Mouse (Mus musculus) layer of hippocampus, adult 6 months (tissue): Measurements from ENCODE around the gene Pdk4. TPM values are rescaled to one million over a fixed set of nuclear protein-coding genes. Genes with fewer than 3 reads are reported as not detected.

Experiments
- long read RNA-seq, 2 experiments: library from polyadenylated mRNA; unstranded; transcript quantifications; one replicate each; pipeline ENCODE4 v2.0.0; 2019 to 2020
- polyA plus RNA-seq: library from polyadenylated mRNA; unstranded; fragments of <200 nt; fragmentation: Nextera tagmentation; gene quantifications from 2 replicates; pipeline ENCODE4 v1.2.3, GENCODE M21; 2021

Pdk4 gene
- 5.7 and 7.2 TPM in 2 replicates for polyA plus RNA-seq
- long read RNA-seq, experiment 1, transcript Pdk4-201 (11 exons, 3,484 nt), result major isoform, 8 of 12 reads
- long read RNA-seq, experiment 1, partial matches to known transcripts, result 0 of 12 reads
- long read RNA-seq, experiment 1, other reads (novel, unspliced or antisense), result 3 of 12 reads
- long read RNA-seq, experiment 2, transcript Pdk4-201 (11 exons, 3,484 nt), result major isoform, 21 of 23 reads
- long read RNA-seq, experiment 2, partial matches to known transcripts, result 1 of 23 reads
- long read RNA-seq, experiment 2, other reads (novel, unspliced or antisense), result 1 of 23 reads

GRCm38 (mm10) chr6:5495961-5496853 lies at the start of gene Pdk4:
Gene Pdk4 (minus strand): TSS chr6:5496309.

Other genes starting within 250 kb of the Pdk4 start
- gene Pon3, start 240.0 kb downstream of the Pdk4 start, polyA plus RNA-seq, result 2.9 and 10.4 TPM in 2 replicates
- 67.6 and 70.7 TPM in 2 replicates for gene Pon2, start 197.9 kb downstream of the Pdk4 start, polyA plus RNA-seq
- gene Asb4, start 112.9 kb downstream of the Pdk4 start, polyA plus RNA-seq, result 0.68 and 0.88 TPM in 2 replicates
- 109 and 126 TPM in 2 replicates for gene Dync1i1, start 229.3 kb upstream of the Pdk4 start, polyA plus RNA-seq